Mouse (Mus musculus): ENCODE data around the gene Mocs3.

The Mocs3 gene

GRCm38 (mm10) chr2:168238335-168238734, 7.9 kb downstream of the Mocs3 start:
- in situ Hi-C loops (cut with MboI, MseI) = no loop called here

DNA sequence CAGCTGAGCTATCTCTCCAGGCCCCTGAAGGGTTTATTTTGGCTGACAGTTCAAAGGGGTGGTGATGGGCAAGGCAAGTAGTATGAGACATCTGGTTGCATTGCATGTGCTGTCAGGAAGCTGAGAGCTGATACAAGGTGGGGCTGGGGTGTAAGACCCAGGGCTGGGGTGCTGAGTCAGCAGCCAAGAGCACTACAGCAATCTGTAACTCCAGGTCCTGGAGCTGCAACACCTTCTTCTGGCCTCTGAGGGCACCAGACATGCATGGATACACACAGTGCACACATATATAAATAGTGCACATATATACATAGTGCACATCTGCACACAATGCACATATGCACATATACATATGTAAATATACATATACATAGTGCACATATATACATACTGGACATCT, 12.4 kb downstream of the Mocs3 start:
- in situ Hi-C loops (cut with MboI, MseI) = no loop called here

GRCm38 (mm10) chr2:168243278-168243677, 12.9 kb downstream of the Mocs3 start:
- in situ Hi-C loops (cut with MboI, MseI) = no loop called here

DNA sequence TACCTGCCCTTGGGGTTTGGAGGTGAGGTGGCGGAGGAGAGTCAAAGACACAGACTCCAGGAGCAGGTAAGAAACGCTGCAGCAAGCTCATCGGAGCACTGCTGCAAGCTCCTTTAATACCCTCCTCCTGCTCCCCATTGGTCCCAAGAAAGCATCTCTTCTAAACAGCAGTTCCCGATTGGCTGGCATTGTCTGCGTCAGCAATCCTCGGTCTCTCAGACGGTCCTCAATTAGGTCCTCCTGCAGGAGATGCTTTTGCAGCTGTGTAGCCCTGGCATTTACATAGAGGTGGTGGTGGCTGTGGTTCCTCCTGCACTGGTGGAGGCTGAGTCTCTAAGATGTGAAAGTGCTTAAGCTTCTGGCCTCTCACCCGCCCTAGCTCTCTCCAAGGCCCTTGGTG, 15.1 kb downstream of the Mocs3 start:
- in situ Hi-C loops (cut with MboI, MseI) = loop anchor here (5.0 kb wide), 1 partner anchor 197 kb away; no protein-coding TSS in a partner anchor

DNA sequence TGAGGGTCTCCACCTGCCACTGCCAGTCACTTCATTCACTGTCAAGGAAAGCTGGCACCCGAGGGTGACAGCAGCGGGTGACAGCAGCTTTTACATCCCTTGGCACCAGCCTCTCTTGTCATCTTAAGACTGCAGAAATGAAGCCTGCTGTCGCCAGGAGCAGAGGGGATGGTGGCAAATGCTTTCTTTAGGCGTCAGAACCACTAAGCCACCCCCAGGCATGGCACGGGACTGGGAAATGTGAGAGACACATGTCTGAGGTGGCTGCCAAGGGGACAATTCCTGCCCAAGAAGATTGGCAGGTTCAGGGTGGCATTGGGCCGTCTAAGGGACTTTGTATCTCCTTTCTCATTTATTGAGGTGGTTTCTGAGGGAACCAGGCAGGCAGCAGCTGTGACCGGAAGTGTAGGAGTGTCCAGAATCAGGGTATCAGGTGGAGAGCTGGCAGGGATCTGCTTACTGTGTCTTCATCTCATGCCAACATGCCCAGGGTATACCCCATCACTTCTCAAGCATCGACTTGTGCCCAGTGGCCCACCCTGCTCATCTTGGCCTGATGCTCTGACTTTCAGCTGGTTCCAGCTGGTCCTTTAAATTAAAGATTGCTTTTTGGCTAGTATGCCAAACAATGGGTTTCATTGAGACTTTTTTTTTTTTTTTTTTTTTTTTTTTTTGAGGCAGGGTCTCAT, 17.9 kb downstream of the Mocs3 start:
- in situ Hi-C loops (cut with MboI, MseI) = loop anchor here (5.0 kb wide), 1 partner anchor 194 kb away; no protein-coding TSS in a partner anchor

DNA sequence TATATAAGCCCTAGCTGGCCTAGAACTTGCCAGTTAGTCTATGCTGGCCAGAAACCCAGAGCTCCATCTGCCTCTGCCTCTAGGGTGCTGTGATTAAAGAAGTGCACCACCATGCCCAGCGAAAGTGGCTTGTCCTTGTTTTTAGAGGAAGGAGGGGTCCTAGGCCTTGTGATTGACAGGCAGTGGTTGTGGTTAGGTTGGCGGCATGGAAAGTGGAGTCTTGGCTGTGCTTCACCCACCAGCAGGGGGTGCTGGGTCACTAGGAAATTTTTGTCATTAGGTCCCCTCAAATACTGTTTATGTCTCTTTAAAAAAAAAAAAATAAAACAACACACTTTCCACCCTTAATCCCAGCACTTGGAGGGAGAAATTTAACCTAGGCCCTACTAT, 18.4 kb downstream of the Mocs3 start:
- in situ Hi-C loops (cut with MboI, MseI) = loop anchor here (5.0 kb wide), 1 partner anchor 193 kb away; no protein-coding TSS in a partner anchor

DNA sequence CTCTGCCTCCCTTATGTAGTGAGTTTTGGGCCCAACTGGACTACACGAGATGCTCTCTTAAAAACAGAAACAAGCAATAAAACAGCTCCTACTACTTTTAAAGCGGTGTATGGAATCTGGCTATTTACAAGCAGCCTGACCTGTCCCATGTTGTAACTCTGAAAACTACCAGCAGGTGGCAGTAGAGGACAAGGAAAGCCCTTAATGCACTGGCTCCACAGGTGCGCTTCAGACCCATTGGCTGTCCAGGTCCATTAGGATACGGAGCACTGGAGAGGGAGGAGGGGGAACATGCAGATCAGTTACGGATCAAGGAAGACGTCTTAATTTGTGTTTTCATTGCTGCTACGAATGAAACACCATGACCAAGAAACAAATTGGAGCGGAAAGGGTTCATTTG, 19.8 kb downstream of the Mocs3 start:
- in situ Hi-C loops (cut with MboI, MseI) = loop anchor here (10.0 kb wide), 2 partner anchors 385 to 525 kb away; no protein-coding TSS in a partner anchor

DNA sequence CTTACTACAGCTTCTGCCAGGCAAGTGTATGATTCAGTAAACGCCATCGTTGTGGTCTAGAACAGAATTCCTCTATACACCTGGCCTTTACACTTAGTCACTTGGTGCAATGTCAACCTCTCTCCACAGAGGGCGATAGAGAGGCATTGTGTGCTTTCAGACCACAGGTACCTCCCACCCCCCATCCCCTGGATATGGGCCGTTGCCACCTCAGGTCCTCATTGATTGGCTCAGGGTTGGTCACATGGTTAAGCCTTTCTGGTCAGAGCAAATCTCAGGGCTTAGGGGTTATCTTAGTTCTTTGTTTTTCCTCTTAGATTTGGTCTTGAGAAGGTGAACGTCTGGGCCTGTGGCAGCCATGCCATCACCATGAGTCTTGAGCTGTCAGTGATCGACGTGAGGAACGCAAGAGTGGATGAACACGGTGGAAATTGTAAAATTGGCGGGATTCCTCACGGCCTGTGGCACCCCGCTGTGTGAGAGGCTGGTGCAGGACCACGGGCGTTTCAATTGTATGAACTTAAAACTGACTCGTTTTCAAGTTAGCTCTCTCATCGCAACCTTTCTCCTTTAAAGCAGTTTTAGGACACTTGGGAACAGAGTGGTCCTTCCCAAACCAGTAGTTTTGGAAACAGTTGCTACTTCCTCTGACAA, 22.3 kb downstream of the Mocs3 start:
- in situ Hi-C loops (cut with MboI, MseI) = loop anchor here (10.0 kb wide), 2 partner anchors 382 to 522 kb away; no protein-coding TSS in a partner anchor

DNA sequence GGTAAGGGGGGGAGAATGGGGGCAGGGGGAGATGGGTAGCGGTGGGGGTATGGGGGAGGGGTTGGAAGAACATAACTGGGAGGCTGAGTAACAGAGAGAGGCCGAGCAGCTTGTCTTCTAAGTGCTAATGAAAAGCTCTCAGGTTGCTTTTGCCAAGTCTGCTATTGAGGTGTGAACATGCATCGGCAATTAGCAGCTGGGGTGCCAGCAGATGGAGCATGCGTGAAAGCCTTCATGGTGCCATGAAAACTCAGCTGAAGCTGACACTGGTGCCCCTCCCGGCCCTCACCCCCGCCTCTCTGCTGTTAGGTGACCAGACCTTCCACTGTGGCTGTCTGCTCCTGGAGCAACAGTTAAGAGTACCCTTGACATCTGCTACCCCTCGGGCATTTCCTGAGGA, 23.4 kb downstream of the Mocs3 start:
- in situ Hi-C loops (cut with MboI, MseI) = loop anchor here (10.0 kb wide), 2 partner anchors 381 to 521 kb away; no protein-coding TSS in a partner anchor

DNA sequence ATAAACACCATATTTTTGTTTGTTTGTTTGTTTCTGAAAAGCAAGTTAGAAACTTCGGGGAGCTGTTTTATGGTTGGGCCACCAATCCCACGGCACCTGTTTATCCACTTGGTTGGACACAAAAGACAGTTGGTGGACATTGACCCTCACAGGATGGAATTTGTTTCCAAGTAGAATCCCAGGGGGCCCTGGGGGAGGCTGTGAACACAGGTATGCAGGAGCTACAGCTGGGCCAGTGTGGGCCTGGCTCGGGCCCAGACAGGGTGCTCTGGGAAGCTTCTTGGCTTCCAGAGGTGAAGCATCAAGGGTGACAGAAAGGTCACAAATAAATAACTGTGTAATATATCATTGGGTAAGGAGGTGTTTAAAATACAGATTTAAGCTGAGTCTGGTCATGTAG, 26.1 kb downstream of the Mocs3 start:
- in situ Hi-C loops (cut with MboI, MseI) = loop anchor here (10.0 kb wide), 2 partner anchors 378 to 518 kb away; no protein-coding TSS in a partner anchor

GRCm38 (mm10) chr2:168257188-168257587, 26.8 kb downstream of the Mocs3 start:
- in situ Hi-C loops (cut with MboI, MseI) = loop anchor here (10.0 kb wide), 2 partner anchors 378 to 518 kb away; no protein-coding TSS in a partner anchor

GRCm38 (mm10) chr2:168259046-168259445, 28.6 kb downstream of the Mocs3 start:
- in situ Hi-C loops (cut with MboI, MseI) = loop anchor here (10.0 kb wide), 2 partner anchors 376 to 516 kb away; no protein-coding TSS in a partner anchor

DNA sequence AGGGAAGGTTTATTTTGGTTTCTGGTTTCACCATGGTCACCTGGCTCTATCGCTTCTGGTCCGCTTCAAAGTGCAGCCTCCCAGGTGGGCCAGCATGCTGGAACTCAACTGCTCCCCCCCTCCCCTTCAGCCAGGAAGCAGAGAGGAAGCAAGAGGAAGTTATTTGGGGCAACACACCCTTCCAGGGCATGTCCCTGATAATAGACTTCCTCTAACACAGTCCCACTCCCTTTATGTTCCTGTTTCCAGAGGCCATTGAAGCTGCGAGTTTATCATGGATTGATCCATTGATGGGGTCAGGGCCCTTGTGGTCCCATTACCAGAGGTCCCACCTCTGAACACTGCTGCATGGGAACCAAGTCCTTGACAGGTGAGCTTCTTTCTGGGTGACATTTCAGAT, 29.7 kb downstream of the Mocs3 start:
- in situ Hi-C loops (cut with MboI, MseI) = no loop called here

DNA sequence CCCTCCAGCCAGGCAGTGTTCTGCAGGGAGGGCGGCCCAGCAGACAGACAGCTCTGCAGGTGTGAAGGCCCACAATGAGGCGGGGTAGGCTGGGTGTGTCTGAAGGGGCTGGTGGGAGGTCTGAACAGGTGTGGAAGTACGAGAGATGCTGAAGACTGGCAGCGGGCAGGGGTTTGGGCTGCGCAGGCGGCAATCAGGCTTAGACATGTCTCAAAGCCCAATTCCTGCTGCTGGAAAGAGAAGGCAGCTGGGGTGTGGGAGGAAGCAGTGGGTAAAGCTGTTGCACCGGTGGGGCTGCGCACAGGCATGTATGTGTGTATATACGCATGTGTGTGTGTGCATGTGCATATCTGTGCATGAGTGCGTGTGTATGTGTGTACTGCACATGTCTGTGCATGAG, 30.5 kb downstream of the Mocs3 start:
- in situ Hi-C loops (cut with MboI, MseI) = no loop called here

DNA sequence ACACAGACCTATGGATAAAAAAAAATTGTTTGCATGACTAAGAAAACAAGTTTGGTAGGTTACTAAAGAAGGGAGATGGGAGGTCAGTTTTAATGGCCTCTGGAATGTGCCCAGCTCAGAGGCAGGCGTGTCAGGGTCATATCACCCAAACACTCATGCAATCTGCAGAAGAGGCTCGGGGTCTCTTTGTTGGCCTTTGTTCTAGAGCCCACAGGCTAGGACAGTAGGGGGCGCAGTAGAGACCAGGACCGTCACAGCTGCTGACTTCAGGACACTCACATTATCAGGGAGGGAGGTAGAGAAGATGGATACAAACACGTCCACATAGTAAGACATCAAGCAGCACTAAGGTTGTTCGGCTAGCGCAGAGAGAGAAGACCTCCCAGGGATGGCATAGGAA, 37.6 kb downstream of the Mocs3 start:
- in situ Hi-C loops (cut with MboI, MseI) = no loop called here

DNA sequence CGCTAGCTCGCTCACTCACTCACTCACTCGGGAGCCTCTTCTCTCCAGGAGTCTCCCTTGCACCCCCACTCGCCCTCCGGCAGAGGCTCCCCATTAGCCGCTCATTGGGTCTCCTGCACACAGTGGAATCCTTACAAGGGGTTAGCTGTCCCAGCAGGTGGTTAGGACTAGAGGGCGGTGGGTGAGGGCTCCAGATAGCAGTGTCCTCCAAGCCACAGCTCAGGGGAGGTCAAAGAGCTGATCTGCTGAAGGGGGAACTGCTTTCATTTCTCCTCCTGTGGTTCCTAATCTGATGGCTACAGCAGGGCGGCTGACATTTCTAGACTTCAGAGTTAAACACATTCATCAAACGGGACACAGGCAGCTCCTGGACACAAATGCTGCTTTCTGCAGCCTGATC, 43.0 kb downstream of the Mocs3 start:
- in situ Hi-C loops (cut with MboI, MseI) = no loop called here

- in situ Hi-C loops (cut with MboI, MseI) = no loop called here
These were observed 44.0 kb downstream of the Mocs3 start for GRCm38 (mm10) chr2:168274374-168274935.

- in situ Hi-C loops (cut with MboI, MseI) = no loop called here
These were observed 50.5 kb downstream of the Mocs3 start for GRCm38 (mm10) chr2:168280729-168281581.

GRCm38 (mm10) chr2:168281582-168281981, 51.2 kb downstream of the Mocs3 start, which contains the start of gene Kcng1:
Kcng1 (minus strand) TSS chr2:168281736.
- in situ Hi-C loops (cut with MboI, MseI) = no loop called here
